Mouse (Mus musculus) spleen, postnatal 14 days (tissue): ENCODE measurements around the gene Adcy7.

Source experiments
- DNase-seq, 2 experiments: peaks; one replicate each; pipeline ENCODE4 v3.0.0; 2021 to 2022; ENCODE audit warnings: low spot score in 2 of 2

The Adcy7 gene

DNA sequence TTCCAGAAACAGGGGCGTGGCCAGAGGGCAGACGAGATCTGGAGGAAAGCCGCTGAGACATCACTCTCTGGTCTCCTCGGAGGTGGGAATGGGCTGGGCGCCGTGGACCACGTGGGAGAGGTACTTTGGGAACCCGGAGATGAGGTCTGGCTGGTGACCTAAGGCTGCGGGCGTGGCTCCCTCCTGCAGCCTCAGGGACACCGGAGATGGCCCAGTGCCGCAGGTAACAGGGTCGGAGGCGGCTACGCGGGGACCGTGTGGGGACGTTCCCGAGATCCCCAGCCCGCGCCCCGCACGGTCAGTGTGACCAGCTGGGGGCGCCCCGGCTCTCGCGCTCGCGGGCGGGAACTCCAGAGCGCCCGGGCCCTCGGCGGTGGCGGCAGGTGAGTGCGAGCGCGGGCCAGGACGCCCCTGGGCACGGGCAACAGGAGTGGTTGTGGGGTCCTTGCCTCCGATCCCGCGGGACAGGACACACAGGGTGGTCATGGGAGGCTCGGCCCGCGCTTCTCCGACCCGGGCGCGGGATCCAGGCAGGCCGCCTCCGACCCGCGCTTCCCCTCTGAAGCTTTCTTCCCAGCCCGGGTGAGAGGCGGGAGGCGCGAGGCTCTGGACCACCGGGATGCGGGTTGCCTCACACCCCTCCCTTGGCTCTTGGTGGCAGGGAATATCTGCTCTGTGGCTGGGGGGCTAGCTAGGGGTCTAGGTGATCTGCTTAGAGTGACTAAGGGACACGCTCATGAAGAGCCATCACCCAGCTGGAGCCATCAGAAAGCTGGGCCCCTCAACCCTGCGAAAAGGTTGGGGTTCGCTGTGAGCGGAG lies at the start of gene Adcy7:
TSS of gene Adcy7 (plus strand) at position 173 of the 820 bp plus-strand sequence.
- DNase-seq = peak; percentile 50 to 66

DNA sequence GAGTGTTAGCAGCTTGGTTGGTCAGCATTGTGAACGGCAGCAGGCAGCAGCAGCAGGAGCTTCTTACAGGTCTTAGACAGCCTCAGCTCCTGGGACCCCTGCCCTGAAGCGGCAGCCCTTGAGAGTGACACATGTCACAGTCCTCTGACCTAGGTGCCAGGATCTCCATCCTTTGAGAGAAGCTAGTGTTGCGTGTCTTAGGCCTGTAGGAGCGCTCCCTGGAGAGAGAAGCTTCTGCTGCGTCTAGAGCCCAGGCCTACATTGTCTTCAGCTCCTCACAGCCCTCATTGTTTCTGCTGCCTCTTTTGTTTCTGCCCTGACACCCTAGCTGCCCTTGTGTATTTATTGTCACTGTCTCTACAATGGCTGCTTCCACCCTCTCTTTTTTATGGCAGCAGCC lies 46.8 kb upstream of the Adcy7 start:
- no peak for DNase-seq

DNA sequence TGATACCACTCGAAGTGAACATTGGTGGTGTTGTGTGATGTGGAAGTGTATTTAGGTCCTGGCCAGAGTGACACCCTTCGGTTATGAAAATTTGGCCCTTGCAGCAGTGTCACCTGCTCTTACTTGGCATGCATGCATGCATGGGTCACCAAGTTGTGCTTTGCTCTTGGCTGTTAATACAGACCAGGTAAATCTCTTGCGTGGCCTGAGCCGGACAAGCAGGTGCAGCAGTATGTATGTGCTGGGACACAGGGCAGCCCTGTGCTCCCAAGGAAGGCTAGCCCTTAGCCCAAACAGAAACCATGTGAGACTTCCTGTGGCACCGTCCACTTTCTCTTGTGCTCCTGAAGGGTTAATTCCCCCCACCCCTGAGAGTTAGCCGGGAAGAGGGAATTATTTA lies 44.4 kb upstream of the Adcy7 start:
- DNase-seq = no peak

DNA sequence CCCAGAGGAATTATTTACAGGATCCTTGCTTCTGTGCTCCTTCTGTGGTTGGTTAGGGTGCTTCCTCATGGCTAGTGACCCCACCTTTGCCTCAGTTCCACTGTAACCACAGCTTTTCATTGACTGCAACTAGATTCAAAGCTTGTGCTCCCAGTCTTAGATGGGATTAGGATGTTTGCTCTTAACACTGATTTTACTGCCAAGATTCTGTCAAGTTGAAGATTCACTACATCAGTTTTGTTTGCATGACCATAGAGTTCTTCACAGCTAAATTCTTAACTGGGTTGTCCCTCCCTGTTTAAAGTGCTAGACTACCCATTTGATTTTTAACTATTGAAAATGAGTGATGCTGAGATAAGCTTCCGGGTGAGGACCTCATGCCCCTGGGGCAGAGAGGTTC lies 43.9 kb upstream of the Adcy7 start:
- DNase-seq = no peak

DNA sequence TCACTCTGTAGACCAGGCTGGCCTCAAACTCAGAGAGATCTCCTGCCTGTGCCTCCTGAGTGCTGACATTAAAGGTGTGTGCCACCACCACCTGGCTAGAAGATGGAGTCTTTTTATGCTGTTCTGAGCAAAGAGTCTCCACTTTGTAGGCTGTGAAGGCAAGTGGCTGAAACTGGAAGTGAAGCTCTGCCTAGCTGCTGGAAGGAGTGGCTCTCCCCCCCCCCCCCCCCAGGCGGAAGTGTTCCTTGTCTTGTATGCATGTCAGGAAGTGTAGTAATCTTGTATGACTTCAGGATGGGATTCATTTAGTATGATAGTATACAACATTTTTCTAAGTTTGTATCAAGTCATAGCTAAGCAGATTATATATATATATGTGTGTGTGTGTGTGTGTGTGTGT lies 43.4 kb upstream of the Adcy7 start:
- DNase-seq = no peak

DNA sequence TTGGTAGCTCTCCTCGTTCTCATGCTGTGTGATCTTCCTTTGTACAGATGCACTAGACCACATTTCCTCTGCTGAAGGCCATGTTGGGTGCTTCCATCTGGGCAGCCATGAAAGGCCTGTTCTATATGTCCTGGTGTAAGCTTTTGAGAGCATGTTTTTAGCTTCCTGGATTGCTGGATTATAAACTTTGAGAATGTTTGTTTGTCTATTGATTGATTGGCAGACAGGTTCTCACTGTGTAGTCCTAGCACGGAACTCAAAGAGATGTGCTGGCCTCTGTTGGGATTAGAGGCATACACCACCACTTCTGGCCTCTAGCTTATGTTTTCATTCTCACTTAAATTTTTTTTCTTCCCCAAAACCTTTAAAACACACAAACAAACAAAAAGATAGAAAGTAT lies 35.5 kb upstream of the Adcy7 start:
- no peak for DNase-seq

DNA sequence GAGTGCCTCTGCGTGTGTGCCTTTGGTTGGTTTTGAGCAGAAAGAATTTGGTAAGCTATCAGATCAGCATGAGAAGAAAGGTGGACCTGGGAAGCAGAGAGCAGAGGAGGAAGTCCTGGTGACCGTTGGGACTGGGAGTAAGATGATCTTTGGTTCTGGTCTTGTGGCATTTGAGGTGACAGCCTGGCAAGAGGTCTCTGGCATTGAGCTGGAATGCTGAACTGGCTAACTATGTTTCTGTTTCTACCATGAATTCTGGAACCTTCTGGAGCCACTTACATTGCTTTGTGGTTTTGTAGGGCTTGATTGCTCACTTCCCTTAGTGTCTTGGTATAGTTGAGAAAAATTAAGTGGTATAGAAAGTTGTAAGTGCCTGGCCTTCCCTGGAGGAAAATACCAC lies 34.6 kb upstream of the Adcy7 start:
- no peak for DNase-seq

DNA sequence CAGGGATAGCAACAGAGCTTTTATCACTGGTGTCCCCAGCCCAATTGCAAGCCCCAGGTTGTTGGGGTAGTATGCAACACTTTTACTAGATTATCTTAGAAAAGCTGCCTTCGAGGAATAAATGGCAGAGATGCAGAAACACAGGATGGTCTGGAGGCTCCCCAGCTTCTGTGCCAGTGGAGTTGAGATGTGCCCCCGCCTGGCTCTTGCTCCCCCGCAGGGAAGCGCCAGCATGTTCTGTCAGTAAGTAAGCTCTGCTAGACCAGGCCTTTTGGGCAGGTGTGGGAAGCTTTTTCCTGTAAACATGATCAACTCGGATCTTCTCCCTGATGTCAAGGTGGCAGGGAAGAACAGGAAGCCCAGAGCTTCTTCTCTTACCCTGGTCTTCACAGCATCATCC lies 32.9 kb upstream of the Adcy7 start:
- no peak for DNase-seq

DNA sequence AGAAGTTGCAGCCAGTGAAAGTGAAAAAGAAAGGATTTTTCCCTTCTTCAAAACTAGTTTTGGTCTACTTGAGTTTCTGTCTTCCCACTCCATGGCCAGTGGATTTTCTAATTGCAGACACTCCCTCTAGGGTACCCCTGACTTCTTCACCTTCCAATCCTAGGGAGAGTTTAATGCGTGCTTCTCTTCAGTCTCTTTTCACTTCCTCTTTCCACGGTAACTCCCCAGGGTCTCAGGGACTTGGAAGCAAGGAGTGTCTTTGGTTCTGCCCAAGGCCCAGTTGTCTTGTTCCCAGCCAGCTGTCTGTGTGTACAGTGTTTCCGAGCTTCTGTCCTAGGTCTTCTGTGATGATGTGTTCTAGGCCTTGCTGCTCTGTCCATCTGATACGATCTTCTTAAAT lies 30.3 kb upstream of the Adcy7 start:
- no peak for DNase-seq

DNA sequence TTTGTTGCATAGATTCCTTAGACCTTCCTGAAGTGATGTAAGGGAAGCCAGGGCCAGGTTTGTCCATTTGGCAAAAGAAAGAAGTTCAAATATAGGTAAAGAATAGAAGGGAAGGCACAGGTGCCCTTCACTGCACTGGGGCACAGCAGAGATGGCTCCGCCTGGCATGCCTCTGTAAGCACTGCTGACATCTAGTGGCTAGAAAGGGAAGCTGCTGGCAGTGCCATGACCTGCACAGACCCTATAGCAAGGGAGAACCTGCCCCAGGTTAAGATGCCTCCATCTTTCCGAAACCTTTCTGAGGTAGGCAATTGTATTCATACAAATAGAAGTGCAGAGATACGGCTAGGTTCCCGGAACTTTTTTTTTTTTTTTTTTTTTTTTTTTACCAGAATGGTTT lies 27.9 kb upstream of the Adcy7 start:
- peak; percentile 15 to 56 for DNase-seq

DNA sequence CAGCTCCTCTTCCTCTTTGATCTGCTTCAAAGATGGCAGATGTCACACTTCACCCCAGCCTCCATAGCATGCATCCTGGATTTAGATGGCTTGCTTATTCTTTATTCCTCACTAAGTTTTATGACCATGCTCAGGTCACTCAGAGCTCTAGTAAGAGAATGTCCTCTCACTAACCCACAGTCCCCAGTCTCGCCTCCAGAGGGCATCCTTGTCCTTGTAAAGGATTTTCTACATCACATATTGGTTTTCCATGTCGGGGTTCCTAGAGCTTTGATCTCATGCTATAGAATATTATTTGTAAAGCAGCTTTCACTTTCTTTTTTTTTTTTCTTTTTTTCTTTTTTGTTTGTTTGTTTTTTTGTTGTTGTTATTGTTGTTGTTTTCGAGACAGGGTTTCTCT lies 19.4 kb upstream of the Adcy7 start:
- peak in 1 of 2 experiments; percentile 26 for DNase-seq

DNA sequence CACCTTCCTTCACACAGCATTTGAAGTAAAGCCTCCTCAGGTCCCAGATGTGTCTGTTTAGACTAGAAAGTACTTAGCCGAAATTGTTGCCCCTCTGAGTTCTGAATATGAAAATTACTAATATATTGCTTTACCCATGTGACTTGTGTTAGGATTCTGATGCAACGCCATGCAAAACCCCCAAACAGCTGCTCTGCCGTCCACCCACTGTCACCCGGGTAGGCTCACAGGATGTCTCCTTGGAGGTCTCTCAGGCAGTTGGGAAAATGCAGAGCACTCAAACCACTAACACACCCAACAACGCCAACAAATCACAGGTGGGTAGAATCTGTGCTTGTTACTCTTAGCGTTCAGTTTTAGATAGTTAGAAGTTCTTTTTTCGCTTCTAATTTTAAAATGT lies 17.2 kb upstream of the Adcy7 start:
- no peak for DNase-seq

DNA sequence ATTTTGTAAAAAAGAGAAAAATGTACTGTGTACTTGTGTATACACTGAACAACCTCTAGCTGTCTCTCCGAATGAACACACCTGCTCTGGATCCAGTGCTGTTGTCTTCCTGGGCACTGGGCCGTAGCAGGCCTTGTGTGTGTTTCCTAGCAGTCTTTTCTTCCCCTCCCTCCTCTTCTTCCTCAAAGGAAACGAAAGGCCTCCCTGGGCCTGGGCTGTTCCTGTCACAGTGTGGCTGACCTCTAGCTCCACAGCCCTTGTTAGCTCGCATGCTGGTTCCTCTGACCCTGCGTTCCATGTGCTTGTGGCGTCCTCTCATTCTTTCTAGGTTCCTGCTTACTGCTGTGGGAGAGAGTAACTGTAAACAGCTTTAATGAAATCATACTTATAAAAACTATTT lies 14.2 kb upstream of the Adcy7 start:
- no peak for DNase-seq

DNA sequence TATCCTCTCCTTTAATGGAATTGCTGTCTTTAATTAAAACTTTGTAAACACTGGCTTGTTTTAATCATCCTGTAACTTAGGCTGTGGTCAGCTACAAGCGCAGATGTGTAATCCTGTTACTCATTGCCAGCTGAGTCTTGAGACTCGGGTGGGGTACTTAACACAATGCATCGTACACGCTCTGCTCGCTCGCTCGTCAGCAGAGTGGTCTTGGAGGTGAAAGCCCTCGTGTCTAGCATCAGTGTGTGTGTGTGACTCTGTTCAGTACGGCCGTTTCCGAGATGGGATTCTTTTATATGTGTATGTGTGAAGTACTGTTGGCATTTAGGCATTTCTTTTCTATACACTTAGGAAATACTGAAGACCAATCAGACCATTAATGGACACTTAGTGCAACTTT lies 13.7 kb upstream of the Adcy7 start:
- no peak for DNase-seq

DNA sequence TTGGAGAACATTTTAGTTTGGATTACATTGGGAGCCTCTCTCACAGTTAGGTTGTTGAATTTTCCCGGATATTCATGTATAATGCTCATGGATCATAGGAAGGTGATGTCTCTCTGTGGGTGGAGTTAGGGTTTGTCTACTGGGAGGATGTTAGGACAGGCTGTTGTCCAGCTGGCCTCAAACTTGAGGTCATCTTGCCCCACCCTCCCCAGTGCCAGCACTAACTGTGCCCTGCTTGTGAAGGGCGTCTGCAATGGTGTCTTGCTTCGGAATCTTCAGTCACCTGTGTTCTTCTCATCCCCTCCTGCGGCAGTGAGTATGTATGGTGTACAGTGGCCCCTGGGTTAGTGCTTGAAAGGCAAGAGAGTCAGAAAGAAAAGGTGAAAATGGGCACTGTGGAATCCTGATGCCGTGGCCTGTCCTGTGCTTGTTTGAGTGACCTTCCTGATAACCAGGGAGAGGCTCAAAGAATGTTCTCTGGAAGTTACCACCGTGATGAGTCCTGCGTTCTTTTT lies 11.7 kb upstream of the Adcy7 start:
- DNase-seq = no peak

DNA sequence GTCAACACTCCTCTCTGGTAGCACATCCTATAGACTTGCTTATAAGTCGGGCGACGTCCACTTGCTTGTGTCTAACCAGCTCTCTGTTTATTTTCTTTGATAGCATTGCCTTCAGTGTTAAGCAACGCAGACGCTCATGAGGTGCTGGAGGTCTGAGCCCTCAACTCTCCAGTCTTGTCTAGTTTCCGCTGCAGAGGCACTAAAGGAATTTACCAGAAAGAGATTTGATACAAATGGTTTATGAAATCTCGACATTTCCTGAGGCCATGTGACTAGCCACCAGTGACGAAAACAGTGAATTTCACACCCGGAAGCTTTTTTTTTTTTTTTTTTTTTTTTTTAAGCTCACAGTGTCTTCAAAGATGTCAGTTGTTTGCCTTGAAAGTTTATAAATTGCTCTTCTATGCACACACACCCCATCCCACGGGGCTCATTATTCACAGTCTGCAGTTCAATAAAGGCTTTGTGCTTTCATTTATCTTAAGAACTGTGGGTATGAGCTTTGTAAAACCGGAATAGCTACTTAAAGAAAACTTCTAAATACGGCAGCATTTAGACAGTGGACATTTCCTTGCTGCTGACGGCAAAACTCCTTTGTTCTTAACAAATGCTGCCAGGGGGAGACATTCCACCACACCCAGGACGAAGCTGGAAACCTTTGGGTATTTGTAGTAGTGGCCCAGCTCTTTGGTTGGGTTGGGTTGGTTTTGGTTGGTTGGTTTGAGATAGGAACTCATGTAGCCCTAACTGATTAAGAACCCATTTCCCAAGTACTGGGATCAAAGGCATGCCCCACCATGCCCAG lies 9.2 kb upstream of the Adcy7 start:
- DNase-seq = no peak

DNA sequence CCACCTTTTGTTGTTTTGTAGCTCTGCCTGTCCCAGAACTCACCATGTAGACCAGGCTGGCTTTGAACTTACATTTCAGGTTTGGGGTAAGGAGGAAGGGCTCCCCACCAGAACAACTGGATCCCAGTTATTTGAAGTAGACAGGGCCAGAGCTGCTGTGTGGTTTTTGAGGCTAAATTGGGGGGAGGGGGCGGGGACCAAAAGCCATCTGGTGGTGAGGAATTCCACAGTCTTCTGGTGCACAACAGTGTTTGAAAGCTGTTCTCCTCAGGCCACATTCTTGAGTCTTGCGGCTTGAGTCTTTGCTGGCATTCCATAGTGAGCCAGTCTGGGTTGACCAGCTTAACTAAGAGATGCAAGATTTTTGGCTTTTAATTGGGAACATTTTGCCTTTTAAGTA lies 6.7 kb upstream of the Adcy7 start:
- no peak for DNase-seq

DNA sequence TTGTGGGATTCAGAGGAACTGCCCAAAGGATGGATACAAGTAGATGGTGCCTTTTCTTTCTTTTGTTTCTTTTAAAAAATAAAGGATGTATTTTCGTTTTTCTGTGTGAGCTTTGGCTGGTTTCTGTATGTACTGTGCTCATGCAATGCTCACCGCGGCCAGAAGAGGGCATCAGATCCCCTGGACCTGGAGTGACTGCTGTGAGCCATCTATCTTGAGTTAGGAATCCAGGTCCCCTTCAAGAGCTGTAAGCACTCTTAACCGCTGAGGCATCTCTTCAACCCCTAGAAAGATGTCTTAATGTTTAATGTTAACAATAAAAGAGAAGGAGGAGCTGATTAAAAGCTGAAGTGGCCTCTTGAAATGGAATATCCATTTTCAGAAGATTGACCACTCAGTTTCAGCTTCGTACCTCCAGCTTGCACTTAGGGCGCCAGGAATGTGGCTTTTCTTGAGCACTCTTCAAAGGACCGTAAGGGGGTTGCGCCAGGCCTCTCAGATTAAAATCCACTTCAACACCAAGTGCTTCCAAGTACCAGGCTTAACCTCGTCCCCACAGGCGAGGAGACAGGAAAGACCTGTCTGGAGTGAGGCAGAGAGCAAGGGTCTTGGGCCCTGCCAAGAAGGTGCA lies 5.9 kb upstream of the Adcy7 start:
- DNase-seq = peak; percentile 64 to 78

DNA sequence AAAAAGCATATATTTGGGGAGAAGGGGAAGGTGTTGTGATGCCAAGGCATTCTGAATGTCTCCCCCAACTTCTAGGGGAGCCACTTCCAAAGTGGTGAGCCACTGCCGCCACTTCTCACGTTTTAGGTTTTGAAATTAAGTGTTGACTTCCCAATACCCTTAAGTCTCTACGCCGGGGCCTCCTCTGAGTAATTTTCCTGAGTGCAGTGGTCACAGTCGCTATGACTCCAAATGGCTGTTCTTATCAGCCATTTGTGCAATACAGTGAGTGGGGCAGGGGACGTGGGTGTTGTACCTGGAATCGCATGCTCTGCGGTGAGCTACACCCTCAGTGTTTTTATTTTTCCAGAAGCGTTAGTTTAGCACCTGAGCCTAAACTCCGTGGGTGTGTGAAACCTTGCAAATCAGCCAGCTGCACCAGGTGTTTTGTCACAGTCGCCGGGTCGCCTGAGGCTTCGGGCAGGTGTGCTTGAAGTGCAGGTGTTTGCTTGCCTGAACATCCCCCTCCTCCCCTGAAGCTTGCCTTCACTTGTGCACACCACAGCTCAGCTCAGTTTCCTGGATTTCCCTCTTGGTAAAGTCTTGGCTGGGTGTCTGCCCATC lies 5.3 kb upstream of the Adcy7 start:
- DNase-seq = no peak

DNA sequence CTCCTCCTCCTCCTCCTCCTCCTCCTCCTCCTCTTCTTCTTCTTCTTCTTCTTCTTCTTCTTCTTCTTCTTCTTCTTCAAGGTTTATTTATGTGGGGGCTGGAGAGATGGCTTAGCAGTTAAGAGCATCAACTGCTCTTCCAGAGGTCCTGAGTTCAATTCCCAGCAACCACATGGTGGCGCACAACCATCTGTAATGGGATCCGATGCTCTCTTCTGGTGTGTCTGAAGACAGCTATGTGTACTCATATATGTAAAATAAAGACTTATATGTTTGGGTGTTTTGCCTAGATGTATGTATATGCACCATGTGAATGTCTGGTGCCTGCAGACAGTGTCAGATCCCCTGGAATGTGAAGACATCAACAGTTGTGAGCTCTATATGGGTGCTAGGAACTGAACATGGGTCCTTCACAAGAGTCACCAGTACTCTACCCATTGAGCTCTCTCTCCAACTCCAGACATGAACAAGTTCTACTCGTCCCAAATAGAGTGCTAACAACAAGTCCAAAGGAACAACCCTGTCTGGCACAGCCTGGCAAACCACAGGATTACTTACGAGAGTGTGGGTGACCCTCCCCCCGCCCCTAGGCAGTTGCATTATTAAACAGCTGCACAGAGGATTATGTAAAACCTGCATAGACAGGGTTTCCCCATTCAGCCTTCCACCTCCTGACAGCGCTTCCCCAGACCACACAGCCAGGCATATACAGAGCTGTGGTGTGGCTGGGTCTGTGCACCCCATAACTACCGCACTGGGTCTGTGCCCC lies 2.9 kb upstream of the Adcy7 start:
- DNase-seq = no peak

DNA sequence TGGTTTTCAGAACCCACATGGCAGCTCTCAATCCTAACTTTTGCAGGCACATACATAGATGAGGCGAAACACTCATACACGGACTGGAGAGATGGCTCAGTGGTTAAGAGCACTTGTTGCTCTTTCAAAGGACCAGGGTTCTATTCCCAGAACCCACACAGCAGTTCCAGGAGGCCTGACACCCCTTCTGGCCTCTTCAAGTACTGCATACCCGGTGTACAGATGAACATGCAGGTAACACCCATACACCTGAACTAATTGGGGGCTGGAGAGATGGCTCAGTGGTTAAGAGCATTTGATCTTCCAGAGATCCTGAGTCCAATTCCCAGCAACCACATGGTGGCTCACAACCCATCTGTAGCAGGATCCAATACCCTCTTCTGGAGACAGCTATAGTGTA lies 2.1 kb upstream of the Adcy7 start:
- no peak for DNase-seq
